Mouse (Mus musculus) thymus, adult 2 months (tissue): ENCODE measurements around the gene Brip1.

ENCODE experiments used
- CTCF ChIP-seq: fragments of 200-500 bp; IDR thresholded peaks from 2 replicates; pipeline ENCODE4 v1.5.1; 2012; ENCODE audit warnings: mild to moderate bottlenecking, control low read depth, low read length, moderate library complexity, borderline replicate concordance; ENCODE audit not compliant: control insufficient read depth, poor library complexity, insufficient read depth; ENCODE audit errors: extremely low read depth
- POLR2A ChIP-seq: fragments of 200-500 bp; IDR thresholded peaks from 2 replicates; pipeline ENCODE4 v1.6.1; 2012; ENCODE audit warnings: mild to moderate bottlenecking, low read length, control low read depth, moderate library complexity; ENCODE audit not compliant: control insufficient read depth, poor library complexity, insufficient read depth; ENCODE audit errors: extremely low read depth

DNA sequence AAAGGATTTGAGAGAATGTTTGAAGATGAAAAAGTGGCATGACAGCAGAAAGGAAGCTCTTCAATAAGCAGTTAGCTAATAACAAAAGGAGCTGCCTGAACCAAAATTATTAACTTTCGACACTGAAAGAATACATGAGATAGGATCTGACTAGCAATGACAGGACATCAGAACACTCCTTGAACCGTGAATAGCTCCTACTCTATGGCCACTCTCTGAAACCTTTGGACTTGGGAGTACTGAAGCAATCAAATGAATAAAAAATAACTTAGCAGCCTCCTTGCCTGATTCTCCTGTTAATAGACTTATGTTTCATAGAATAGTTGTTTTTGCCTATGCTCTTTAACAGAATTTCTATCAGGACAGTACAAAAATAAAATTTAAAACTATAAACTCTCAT, 40.7 kb downstream of the Brip1 start:
- TF ChIP-seq POLR2A: no peak
- TF ChIP-seq CTCF: no peak
